Mouse (Mus musculus): ENCODE results near the gene Sptbn4. TPM values are rescaled to one million over a fixed set of nuclear protein-coding genes. Genes with fewer than 3 reads are reported as not detected.
A peak's percentile ranks its signal among the peaks of the same experiment; 100 is the strongest.

The Sptbn4 gene
- total RNA-seq, 2 experiments from 2014 or later, result 0.17 TPM; not detected in 1

DNA sequence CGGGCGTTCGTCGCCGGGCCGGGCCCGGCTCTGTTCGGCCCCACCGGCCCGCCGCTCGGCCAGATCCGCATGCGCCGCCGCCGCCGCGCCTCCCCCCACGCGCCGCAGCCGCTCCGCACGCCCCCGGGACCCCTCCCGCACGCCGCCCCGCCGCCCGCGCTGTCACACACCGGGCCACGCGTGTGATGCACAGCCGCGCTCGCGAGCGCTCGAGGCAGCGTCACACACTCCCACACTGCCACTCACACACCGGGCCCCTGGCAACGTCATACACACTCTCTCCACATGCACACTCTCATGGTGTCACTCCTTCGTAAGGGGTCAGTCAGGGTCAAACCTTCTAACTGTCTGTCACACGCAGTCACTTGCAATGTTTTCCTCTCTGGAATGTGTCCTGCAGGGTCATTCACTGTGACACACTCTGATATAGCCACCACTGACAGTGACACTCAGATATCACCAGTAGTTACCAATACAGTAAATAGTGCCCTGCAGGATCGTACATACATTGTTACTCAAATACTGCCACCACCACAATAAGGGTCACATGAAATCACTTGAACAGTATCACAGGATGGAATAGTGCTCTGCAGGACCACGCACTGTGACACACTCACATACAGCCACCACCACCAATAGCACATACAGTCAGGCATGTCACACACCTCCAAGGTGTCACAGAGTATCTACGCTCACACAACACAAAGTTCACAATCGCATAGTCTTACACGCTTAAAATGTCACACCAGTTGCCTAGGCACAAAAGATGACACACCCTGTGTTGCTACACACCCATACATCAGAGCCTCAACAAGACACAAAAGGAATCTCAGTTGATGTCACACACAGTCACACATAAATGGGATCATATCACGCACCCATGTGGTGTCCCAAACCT, 716 bp downstream of the Sptbn4 start:
- no peak for ATAC-seq (replicated peaks; ENCODE audit: low FRiP score, poor library complexity, severe bottlenecking)

GRCm38 (mm10) chr7:27446051-27446450, 1.4 kb downstream of the Sptbn4 start:
- no peak for ATAC-seq (replicated peaks; ENCODE audit: low FRiP score, poor library complexity, severe bottlenecking)

- ATAC-seq (replicated peaks; ENCODE audit: low FRiP score, poor library complexity, severe bottlenecking), result no peak
These were observed 7.5 kb downstream of the Sptbn4 start for GRCm38 (mm10) chr7:27440014-27440413.

GRCm38 (mm10) chr7:27437544-27437943, 9.9 kb downstream of the Sptbn4 start:
- ATAC-seq (replicated peaks; ENCODE audit: low FRiP score, poor library complexity, severe bottlenecking), result peak; percentile 86

GRCm38 (mm10) chr7:27433794-27434193, 13.7 kb downstream of the Sptbn4 start:
- 0 out of 2 replicates have a peak, but pooled peaks have one; percentile 26 for ATAC-seq (replicated peaks; ENCODE audit: low FRiP score, poor library complexity, severe bottlenecking)

- 0 out of 2 replicates have a peak, but pooled peaks have one; percentile 43 for ATAC-seq (replicated peaks; ENCODE audit: low FRiP score, poor library complexity, severe bottlenecking)
These were observed 14.1 kb downstream of the Sptbn4 start for GRCm38 (mm10) chr7:27433349-27433748.

DNA sequence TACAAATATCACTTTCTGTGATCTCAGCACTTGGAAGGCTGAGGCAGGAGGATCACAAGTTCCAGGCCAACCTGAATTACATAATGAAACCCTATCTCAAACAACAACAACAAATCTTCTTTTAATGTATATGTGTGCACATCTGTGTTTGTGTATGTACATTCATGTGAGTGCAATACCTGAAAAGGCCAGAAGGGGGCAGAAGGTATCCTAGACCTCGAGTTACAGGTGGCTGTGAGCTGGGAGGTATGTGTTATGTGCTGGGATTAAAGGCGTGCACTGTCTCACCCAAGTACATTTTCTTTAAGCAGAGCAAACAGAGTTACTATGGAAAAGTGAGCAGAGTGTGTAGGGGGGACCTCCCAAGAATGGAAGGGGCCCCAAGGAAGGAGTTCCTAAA, 18.4 kb downstream of the Sptbn4 start:
- ATAC-seq (replicated peaks; ENCODE audit: low FRiP score, poor library complexity, severe bottlenecking), result no peak

DNA sequence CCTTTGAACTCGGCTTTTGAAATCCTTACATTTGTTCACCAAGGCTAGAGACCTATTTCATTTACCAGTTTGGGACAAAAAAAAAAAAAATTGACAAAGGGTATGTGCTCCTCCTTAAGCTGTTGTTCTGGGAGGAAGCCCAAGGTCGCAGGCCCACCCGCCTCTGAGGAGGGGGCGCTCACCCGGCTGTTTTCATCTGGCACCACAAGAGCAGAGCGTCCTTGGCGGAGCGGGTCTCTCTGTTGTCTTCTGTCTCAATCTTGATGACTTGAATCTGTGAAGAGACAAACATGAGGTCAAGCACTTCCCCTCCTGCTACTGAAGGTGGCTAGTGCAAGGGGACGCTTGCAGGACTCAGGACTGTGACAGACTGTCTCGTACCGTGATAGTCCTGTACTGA, 19.5 kb downstream of the Sptbn4 start:
- no peak for ATAC-seq (replicated peaks; ENCODE audit: low FRiP score, poor library complexity, severe bottlenecking)

GRCm38 (mm10) chr7:27427387-27427786, 20.1 kb downstream of the Sptbn4 start:
- no peak for ATAC-seq (replicated peaks; ENCODE audit: low FRiP score, poor library complexity, severe bottlenecking)

DNA sequence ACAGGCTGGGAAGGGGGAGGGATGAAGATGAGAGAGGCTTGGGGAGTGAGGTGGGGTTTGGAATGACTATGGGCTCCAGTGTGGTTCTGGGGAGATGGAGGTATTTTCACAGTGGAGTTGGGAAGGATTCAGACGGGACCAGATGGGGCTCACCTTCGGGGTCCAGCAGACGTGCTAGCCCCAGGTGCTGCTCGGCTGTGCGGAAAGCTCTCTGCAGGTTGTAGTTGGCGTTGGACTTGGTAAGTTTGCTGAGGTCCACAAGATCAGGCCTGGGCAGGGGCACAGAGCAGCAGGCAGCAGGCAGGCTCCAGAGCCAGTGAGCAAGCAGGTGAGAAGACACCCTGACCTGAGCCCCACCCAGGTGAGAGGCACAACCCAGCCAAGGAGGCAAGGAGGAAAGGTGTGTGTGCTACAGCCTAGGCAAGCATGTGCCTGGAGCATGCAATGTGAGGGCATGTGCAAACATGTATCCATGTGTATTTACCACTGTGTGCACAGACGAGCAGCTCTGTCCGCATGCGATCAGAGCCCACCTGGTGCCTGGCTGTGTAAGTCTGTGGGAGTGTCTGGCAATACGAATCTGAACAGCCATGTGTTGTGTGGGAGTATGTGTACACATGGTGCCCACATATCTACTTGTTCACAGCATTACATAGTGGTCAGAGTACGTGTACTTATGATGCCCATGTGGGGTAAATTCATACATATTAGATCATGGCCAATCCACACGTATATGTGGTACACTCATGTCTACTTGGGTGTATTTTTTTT, 23.7 kb downstream of the Sptbn4 start:
- no peak for ATAC-seq (replicated peaks; ENCODE audit: low FRiP score, poor library complexity, severe bottlenecking)

DNA sequence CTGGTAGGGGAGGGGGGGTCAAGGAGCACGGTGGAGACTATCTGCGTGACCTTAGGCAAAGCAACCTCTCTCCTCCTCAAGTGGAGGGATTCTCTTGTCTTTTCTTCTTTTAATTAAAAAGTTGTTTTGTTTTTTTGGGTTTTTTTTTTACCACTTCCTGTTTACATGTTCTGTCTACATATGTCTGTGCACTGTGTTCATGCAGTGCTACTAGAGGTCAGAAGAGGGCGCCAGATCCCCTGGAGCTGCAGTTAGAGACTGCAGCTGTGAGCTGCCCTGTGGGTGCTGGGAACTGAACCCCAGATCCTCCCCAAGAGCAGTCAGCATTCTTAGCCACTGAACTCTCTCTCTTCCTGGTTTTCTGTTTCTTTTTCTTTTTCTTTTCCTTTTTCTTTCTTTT, 28.4 kb downstream of the Sptbn4 start:
- ATAC-seq (replicated peaks; ENCODE audit: low FRiP score, poor library complexity, severe bottlenecking), result no peak

DNA sequence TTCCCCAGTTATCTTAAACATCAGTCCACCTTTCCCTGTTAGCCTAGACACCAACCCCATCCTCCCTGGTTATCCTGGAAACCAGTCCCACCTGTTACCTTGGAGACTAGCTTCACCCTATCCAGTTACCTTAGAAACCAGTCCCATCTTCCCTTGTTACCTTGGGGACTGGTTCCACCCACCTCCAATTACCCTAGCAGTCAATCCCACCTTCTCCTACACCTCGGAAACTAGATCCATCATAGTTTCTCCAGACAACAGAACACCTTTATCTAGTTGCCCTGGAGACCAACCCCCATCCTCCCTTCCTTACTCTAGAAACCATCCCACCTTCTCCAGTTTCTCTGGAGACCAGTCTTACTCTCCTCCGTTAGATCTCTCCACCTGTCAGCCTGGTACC, 30.3 kb downstream of the Sptbn4 start:
- no peak for ATAC-seq (replicated peaks; ENCODE audit: low FRiP score, poor library complexity, severe bottlenecking)

GRCm38 (mm10) chr7:27408379-27409176, 38.9 kb downstream of the Sptbn4 start:
- ATAC-seq (replicated peaks; ENCODE audit: low FRiP score, poor library complexity, severe bottlenecking), result peak; percentile 76

GRCm38 (mm10) chr7:27407816-27408215, 39.7 kb downstream of the Sptbn4 start:
- no peak for ATAC-seq (replicated peaks; ENCODE audit: low FRiP score, poor library complexity, severe bottlenecking)

DNA sequence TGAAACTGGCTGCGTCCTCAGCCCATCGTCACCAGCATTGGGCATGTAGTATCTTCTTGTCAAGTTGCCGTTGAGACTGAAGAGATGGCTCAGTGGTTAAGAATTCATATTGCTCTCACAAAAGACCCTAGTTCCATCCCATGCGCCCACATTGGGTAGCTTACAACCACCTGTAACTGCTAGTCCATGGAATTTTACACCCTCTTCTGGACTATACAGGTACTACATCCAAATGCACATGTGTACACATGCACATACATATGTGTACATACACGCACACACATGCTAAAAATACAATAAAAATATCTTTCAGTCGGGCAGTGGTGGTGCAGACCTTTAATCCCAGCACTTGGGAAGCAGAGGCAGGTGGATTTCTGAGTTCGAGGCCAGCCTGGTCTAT, 41.0 kb downstream of the Sptbn4 start:
- 0 out of 2 replicates have a peak, but pooled peaks have one; percentile 51 for ATAC-seq (replicated peaks; ENCODE audit: low FRiP score, poor library complexity, severe bottlenecking)

GRCm38 (mm10) chr7:27404203-27404942, 43.1 kb downstream of the Sptbn4 start:
- no peak for ATAC-seq (replicated peaks; ENCODE audit: low FRiP score, poor library complexity, severe bottlenecking)

GRCm38 (mm10) chr7:27402675-27403074, 44.8 kb downstream of the Sptbn4 start:
- ATAC-seq (replicated peaks; ENCODE audit: low FRiP score, poor library complexity, severe bottlenecking), result peak; percentile 71

DNA sequence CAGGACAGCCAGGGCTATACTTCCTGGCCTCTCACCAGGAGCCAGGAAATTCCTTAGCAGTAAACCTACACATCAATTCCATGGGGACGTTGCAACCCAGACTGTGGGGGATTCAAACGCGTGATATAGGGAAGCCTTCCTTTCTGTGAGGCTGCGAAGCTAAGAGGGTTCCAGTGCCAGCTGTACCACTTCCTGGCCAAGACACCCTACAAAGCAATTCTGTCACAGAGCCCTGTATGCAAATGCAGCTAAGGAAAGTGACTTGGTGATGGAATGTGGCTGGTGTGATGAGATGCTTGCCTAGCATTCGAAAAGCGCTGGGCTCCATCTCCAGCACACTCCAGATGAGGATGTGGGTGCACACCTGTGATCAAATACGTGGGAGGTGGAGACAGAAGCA, 46.9 kb downstream of the Sptbn4 start:
- ATAC-seq (replicated peaks; ENCODE audit: low FRiP score, poor library complexity, severe bottlenecking), result no peak

All from erythroblast, adult 5-6 weeks (primary cell).